Mouse (Mus musculus): ENCODE results near the gene Acin1.

DNA sequence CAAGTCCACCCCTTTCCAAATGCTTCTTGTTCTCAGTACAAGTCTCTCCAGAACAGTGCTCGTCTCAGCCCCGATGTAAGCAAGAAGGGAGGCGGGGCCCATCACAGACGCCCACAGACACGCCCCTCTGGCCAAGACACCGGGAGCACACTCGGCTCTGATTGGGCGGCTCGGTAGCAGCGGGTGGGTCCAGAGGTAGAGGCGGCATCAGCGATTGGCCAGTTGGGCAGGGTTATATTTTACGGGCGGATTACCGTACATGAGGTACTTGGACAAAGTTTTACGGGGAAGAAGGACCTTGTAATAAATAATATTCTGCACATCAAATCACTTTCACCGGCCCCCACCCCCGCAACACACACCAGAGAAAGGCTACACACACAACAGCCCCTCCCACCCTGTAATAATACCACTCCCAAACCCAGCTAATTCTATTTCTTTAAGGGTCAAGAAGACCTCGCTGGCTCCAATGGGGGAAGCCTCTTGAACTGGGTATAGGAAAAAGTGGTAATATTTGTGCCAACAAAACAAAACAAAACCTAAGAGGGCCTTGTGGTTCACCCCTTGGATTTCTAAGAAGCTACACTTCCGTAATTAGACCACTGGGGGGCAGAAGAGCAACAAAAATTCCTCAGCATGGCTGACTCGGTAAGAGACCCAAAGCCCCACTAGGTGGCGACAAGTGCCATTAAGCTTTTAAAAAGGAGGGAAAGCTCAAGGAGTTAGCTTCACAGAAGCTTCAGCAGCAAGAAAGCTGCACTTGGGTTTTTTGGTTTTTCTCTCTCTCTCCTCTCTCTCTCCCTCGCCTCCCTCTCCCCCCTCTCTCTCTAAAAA, 35.9 kb downstream of the Acin1 start:
- TF ChIP-seq POLR2A (IDR thresholded peaks at IDR 0.05; ENCODE audit: insufficient read length, low read depth): no peak
- TF ChIP-seq MAX (IDR thresholded peaks at IDR 0.05; ENCODE audit: low read depth): no peak

All from myocyte (in vitro differentiated cells).